Mouse (Mus musculus): ENCODE data around the gene Clint1. TPM values are rescaled to one million over a fixed set of nuclear protein-coding genes. Genes with fewer than 3 reads are reported as not detected.

Gene Clint1
- polyA plus RNA-seq, 1 experiment from 2014 or later = 49.2 TPM

GRCm38 (mm10) chr11:45881683-45882068 is 29.8 kb downstream of the Clint1 start:
- no peak for ATAC-seq (replicated peaks; ENCODE audit: insufficient number of reproducible peaks, low FRiP score, low TSS enrichment)
- Histone ChIP-seq H3K9me3 (replicated peaks; ENCODE audit: control insufficient read depth, low read length) (no peaks in the 10 kb centered on the region), H3K4me1 (ENCODE audit: control insufficient read depth, insufficient read depth, low read length) (peaks cover 32% of the 10 kb centered on the region), H3K27ac (ENCODE audit: low read depth, low read length) (peak overlapping the region; percentile 46; the same call in 1 of the 2 replicates), H3K36me3 (ENCODE audit: control insufficient read depth, insufficient read depth, low read length) (peaks cover 4% of the 10 kb centered on the region), H3K4me3 (ENCODE audit: low read depth, low read length) (no peak overlapping the region), H3K9ac (ENCODE audit: low read depth, low read length) (no peak overlapping the region), H3K4me2 (no peak overlapping the region), H3K27me3 (ENCODE audit: control insufficient read depth, insufficient read depth, low read length) (no peaks in the 10 kb centered on the region)
- 44% methylated on average over 5 of the region's 5 CpGs for WGBS (ENCODE audit: insufficient replicate concordance)

DNA sequence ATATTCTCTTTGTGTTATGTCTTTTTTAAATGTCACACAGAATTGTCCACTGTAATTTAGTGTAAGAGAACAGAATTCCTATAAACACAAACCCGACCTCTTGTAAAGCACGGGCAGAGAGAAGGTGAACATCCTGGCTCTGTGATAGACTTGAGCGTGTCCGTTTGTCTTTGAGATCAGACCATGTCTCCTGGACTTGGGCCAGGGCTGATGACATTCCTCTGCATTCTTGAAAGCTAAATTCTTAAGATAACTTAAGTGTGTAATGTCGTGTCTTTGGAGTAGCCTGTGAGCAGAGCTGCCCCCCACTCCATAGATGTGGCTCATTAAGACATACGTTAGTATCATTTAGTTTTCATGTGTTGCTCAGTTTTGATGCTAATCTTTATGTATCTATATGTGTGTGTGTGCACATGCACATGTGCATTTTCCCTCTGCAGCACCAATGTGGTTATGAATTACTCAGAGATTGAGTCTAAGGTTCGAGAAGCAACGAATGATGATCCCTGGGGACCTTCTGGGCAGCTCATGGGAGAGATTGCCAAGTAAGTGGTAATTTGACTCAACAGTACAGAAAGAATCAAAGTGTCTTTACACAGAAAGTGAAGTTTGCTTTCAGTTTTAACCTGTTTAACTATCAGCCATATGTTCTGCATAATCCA is 31.6 kb downstream of the Clint1 start:
- Histone ChIP-seq H3K9ac (ENCODE audit: low read depth, low read length) (no peak overlapping the region), H3K4me1 (ENCODE audit: control insufficient read depth, insufficient read depth, low read length) (peaks cover 30% of the 10 kb centered on the region), H3K36me3 (ENCODE audit: control insufficient read depth, insufficient read depth, low read length) (peaks cover 7% of the 10 kb centered on the region), H3K4me2 (peak overlapping the region; percentile 29), H3K9me3 (replicated peaks; ENCODE audit: control insufficient read depth, low read length) (no peaks in the 10 kb centered on the region), H3K4me3 (ENCODE audit: low read depth, low read length) (no peak overlapping the region), H3K27me3 (ENCODE audit: control insufficient read depth, insufficient read depth, low read length) (no peaks in the 10 kb centered on the region), H3K27ac (ENCODE audit: low read depth, low read length) (no peak overlapping the region)
- ATAC-seq (replicated peaks; ENCODE audit: insufficient number of reproducible peaks, low FRiP score, low TSS enrichment) = 0 out of 2 replicates have a peak, but pooled peaks have one; percentile 18
- 22% methylated on average over 8 of the region's 8 CpGs for WGBS (ENCODE audit: insufficient replicate concordance)

DNA sequence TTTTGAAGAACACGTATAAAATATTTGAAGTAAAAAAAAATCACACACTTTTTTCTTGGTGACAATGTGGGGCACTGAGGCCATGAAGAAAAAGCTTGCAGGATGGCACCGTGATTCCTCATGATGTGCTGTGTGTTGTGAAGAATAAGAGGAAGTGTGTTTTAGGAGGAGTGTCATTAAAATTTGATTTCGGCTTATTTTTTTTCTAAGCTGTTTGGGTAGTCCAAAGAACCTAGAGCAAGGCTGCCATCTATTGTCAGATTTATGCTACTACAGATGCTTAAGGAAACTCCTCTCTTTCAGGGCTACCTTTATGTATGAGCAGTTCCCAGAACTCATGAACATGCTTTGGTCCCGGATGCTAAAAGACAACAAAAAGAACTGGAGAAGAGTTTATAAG is 32.2 kb downstream of the Clint1 start:
- Histone ChIP-seq H3K4me1 (ENCODE audit: control insufficient read depth, insufficient read depth, low read length) (peaks cover 26% of the 10 kb centered on the region), H3K9me3 (replicated peaks; ENCODE audit: control insufficient read depth, low read length) (no peaks in the 10 kb centered on the region), H3K9ac (ENCODE audit: low read depth, low read length) (no peak overlapping the region), H3K27me3 (ENCODE audit: control insufficient read depth, insufficient read depth, low read length) (no peaks in the 10 kb centered on the region), H3K27ac (ENCODE audit: low read depth, low read length) (no peak overlapping the region), H3K4me3 (ENCODE audit: low read depth, low read length) (no peak overlapping the region), H3K4me2 (no peak overlapping the region), H3K36me3 (ENCODE audit: control insufficient read depth, insufficient read depth, low read length) (peaks cover 8% of the 10 kb centered on the region)
- no peak for ATAC-seq (replicated peaks; ENCODE audit: insufficient number of reproducible peaks, low FRiP score, low TSS enrichment)
- WGBS (ENCODE audit: insufficient replicate concordance) = 66% methylated on average over 4 of the region's 4 CpGs

DNA sequence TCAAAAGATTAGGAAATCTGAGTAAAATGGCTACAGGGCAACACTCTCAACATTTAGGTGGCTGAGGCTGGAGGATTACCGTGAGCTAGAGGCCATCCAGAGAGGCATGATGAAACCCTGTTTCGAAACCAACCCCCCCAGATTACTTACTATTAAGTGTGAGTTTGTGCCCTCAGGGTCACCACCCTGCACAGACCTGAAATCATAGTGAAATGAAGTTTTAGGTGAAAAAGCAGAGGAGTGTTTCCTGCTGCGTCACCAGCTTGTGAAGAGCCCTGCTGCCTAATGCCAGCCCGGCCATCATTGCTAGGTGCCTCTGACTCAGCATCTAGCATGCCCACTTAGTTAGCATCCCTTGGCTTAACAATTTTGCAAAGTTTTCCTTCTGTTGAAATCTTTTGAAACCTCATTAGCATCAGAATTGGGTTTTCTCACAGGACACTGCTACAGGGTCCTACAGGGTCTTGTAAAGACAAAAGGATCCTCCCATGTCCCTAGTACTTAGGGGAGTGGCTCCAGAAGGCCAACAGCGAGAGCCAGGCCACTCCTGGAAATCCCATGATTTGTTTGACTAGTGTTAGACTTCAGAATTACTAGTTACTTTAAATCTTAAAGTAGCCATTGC is 33.9 kb downstream of the Clint1 start:
- Histone ChIP-seq H3K4me3 (ENCODE audit: low read depth, low read length) (no peak overlapping the region), H3K4me2 (no peak overlapping the region), H3K9ac (ENCODE audit: low read depth, low read length) (no peak overlapping the region), H3K9me3 (replicated peaks; ENCODE audit: control insufficient read depth, low read length) (no peaks in the 10 kb centered on the region), H3K4me1 (ENCODE audit: control insufficient read depth, insufficient read depth, low read length) (peaks cover 16% of the 10 kb centered on the region), H3K27me3 (ENCODE audit: control insufficient read depth, insufficient read depth, low read length) (no peaks in the 10 kb centered on the region), H3K36me3 (ENCODE audit: control insufficient read depth, insufficient read depth, low read length) (peaks cover 14% of the 10 kb centered on the region), H3K27ac (ENCODE audit: low read depth, low read length) (no peak overlapping the region)
- WGBS (ENCODE audit: insufficient replicate concordance) = 93% methylated on average over 5 of the region's 5 CpGs
- no peak for ATAC-seq (replicated peaks; ENCODE audit: insufficient number of reproducible peaks, low FRiP score, low TSS enrichment)

GRCm38 (mm10) chr11:45886596-45886995 is 34.7 kb downstream of the Clint1 start:
- H3K9ac ChIP-seq (ENCODE audit: low read depth, low read length) = no peak overlapping the region
- peaks cover 14% of the 10 kb centered on the region for H3K4me1 ChIP-seq (ENCODE audit: control insufficient read depth, insufficient read depth, low read length)
- H3K36me3 ChIP-seq (ENCODE audit: control insufficient read depth, insufficient read depth, low read length) = peaks cover 17% of the 10 kb centered on the region
- no peak overlapping the region for H3K4me3 ChIP-seq (ENCODE audit: low read depth, low read length)
- no peak overlapping the region for H3K27ac ChIP-seq (ENCODE audit: low read depth, low read length)
- WGBS (ENCODE audit: insufficient replicate concordance) = 94% methylated on average over 5 of the region's 5 CpGs
- no peak overlapping the region for H3K4me2 ChIP-seq
- H3K9me3 ChIP-seq (replicated peaks; ENCODE audit: control insufficient read depth, low read length) = no peaks in the 10 kb centered on the region
- ATAC-seq (replicated peaks; ENCODE audit: insufficient number of reproducible peaks, low FRiP score, low TSS enrichment) = no peak
- no peaks in the 10 kb centered on the region for H3K27me3 ChIP-seq (ENCODE audit: control insufficient read depth, insufficient read depth, low read length)

GRCm38 (mm10) chr11:45888471-45889030 is 36.7 kb downstream of the Clint1 start:
- no peaks in the 10 kb centered on the region for H3K9me3 ChIP-seq (replicated peaks; ENCODE audit: control insufficient read depth, low read length)
- WGBS (ENCODE audit: insufficient replicate concordance) = 89% methylated on average over 9 of the region's 9 CpGs

GRCm38 (mm10) chr11:45889981-45890380 is 38.1 kb downstream of the Clint1 start:
- peaks cover 28% of the 10 kb centered on the region for H3K36me3 ChIP-seq (ENCODE audit: control insufficient read depth, insufficient read depth, low read length)
- H3K27me3 ChIP-seq (ENCODE audit: control insufficient read depth, insufficient read depth, low read length) = no peaks in the 10 kb centered on the region
- no peak overlapping the region for H3K9ac ChIP-seq (ENCODE audit: low read depth, low read length)
- H3K27ac ChIP-seq (ENCODE audit: low read depth, low read length) = no peak overlapping the region
- H3K4me2 ChIP-seq = no peak overlapping the region
- no peaks in the 10 kb centered on the region for H3K4me1 ChIP-seq (ENCODE audit: control insufficient read depth, insufficient read depth, low read length)
- no peak overlapping the region for H3K4me3 ChIP-seq (ENCODE audit: low read depth, low read length)
- H3K9me3 ChIP-seq (replicated peaks; ENCODE audit: control insufficient read depth, low read length) = no peaks in the 10 kb centered on the region
- no peak for ATAC-seq (replicated peaks; ENCODE audit: insufficient number of reproducible peaks, low FRiP score, low TSS enrichment)
- 75% methylated on average over 3 of the region's 3 CpGs for WGBS (ENCODE audit: insufficient replicate concordance)

More at GRCm38 (mm10) chr11:45888471-45889030, 36.7 kb downstream of the Clint1 start:
- Histone ChIP-seq H3K4me3 (ENCODE audit: low read depth, low read length) (no peak overlapping the region), H3K27me3 (ENCODE audit: control insufficient read depth, insufficient read depth, low read length) (no peaks in the 10 kb centered on the region), H3K36me3 (ENCODE audit: control insufficient read depth, insufficient read depth, low read length) (peaks cover 17% of the 10 kb centered on the region), H3K4me1 (ENCODE audit: control insufficient read depth, insufficient read depth, low read length) (peaks cover 1% of the 10 kb centered on the region), H3K27ac (ENCODE audit: low read depth, low read length) (no peak overlapping the region), H3K4me2 (no peak overlapping the region), H3K9ac (ENCODE audit: low read depth, low read length) (no peak overlapping the region)
- no peak for ATAC-seq (replicated peaks; ENCODE audit: insufficient number of reproducible peaks, low FRiP score, low TSS enrichment)

- H3K4me1 ChIP-seq (ENCODE audit: control insufficient read depth, insufficient read depth, low read length) = no peaks in the 10 kb centered on the region
- no peak overlapping the region for H3K4me2 ChIP-seq
- no peaks in the 10 kb centered on the region for H3K9me3 ChIP-seq (replicated peaks; ENCODE audit: control insufficient read depth, low read length)
- H3K27me3 ChIP-seq (ENCODE audit: control insufficient read depth, insufficient read depth, low read length) = no peaks in the 10 kb centered on the region
- peaks cover 32% of the 10 kb centered on the region for H3K36me3 ChIP-seq (ENCODE audit: control insufficient read depth, insufficient read depth, low read length)
- no peak overlapping the region for H3K4me3 ChIP-seq (ENCODE audit: low read depth, low read length)
- no peak overlapping the region for H3K9ac ChIP-seq (ENCODE audit: low read depth, low read length)
- WGBS (ENCODE audit: insufficient replicate concordance) = 91% methylated on average over 20 of the region's 20 CpGs
- no peak overlapping the region for H3K27ac ChIP-seq (ENCODE audit: low read depth, low read length)
- no peak for ATAC-seq (replicated peaks; ENCODE audit: insufficient number of reproducible peaks, low FRiP score, low TSS enrichment)
Measured at GRCm38 (mm10) chr11:45890423-45890822, 38.6 kb downstream of the Clint1 start.
